Mouse (Mus musculus) adipocyte (in vitro differentiated cells): ENCODE measurements around the gene Gtpbp1.
"Not testable (repeated sequence)": the region's sequence is repeated elsewhere in the genome, so short reads cannot be mapped to it uniquely, and the experiment has no call there.

Source experiments
- DNase-seq: peaks from one replicate; pipeline ENCODE4 v3.0.0-alpha.2; 2016; ENCODE audit warnings: low spot score

Gtpbp1 gene

DNA sequence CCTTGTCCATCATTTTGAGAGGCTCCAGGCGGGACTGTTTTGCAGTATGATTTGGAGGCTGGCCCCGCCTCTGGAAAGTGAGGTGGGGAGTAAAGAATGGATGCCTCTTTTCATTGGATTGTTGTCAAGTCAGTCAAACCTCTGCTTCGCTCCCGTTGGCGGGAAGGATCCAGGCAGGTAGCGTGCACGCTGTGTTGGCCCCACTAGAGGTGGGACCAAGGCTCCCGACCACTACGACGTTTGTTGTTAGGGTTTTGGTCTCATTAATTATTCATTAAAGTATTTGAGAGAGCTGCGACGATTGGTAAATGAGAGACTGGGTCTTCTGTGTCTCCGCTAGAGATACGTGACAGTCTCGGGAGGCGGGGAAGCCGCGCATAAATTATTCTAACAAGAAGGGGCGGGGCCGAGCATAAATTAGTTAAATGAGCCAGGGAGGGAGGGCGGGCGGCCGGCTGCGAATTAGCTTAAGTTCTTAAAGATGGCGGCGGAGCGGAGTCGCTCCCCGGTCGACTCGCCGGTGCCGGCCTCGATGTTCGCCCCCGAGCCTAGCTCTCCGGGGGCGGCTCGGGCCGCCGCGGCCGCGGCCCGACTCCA, at the start of gene Gtpbp1:
TSS of gene Gtpbp1 (plus strand) at position 420 of the 597 bp plus-strand sequence.
- peak; percentile 100 for DNase-seq

DNA sequence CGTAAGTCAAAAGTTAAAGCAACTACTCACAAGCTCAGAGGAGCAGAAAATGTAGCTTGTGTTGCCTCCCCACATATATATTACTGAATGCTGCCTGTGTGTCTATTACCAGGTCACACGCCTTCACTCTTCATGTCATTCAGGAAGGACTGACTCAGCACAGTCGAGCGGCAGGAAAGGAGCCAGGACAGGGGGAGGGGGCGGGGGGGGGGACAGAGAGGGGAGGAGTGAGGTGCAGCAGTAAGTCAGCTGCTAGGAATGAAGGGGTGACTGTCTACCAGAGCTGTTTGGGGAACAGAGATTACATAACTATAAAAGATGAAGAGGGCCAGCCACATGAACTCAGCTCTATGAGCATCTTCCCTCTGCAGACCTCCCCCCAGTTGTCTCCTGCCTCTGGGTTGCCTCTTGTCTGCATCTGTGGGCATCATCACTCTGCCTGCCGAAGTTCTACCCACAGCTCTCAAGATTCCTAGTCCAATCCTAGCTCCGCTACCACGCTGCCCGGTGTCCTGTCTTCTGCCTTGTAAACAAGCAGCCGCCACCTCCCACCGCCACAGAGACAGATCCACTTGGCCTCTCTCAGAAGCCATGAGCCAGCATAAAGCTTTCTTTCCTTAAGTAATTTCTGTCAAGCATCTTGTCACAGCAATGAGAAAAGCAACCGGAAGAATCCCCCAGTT, 49.4 kb upstream of the Gtpbp1 start:
- DNase-seq, result no peak

GRCm38 (mm10) chr15:79645483-79645882, 45.2 kb upstream of the Gtpbp1 start:
- no peak for DNase-seq

GRCm38 (mm10) chr15:79648130-79648529, 42.5 kb upstream of the Gtpbp1 start:
- no peak for DNase-seq

DNA sequence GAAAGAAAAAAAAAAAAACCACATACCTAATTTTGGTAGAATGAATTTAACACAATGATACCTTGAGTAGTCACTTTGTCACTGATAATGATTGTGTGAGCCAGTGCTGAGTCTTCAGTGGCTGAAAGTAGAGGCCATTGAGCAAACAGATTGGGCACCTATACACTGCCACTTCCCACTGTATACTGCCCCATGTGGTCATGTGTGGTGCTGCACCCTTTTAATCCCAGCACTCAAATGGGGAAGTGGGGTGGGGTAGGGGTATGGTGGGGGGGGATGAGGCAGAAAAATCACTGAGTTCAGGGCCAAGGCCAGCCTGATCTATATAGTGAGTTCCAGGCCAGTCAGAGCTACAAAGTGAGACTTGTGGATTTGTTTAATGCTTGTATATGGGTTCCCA, 40.1 kb upstream of the Gtpbp1 start:
- DNase-seq, result no peak

- no peak for DNase-seq
Measured at GRCm38 (mm10) chr15:79651481-79651880, 39.2 kb upstream of the Gtpbp1 start.

DNA sequence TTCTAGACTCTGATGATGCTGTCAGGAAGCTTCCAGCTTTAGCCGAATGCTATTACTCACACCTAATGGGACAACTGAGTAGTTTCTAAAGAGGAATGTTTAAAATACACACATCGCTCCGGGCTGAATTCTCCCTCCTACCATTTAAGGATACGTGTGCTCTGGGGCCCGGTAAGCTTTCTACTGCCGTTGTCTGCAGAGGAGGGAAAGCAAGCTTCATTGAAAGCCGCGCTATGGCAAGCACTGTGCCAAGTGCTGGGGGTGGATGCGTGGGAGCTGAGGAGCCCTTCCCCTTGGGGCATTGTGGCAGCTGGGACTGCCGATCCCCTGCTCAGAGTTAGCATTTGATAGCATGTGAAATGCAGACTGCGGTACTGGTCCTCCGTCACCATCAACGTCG, 34.2 kb upstream of the Gtpbp1 start:
- DNase-seq, result no peak

DNA sequence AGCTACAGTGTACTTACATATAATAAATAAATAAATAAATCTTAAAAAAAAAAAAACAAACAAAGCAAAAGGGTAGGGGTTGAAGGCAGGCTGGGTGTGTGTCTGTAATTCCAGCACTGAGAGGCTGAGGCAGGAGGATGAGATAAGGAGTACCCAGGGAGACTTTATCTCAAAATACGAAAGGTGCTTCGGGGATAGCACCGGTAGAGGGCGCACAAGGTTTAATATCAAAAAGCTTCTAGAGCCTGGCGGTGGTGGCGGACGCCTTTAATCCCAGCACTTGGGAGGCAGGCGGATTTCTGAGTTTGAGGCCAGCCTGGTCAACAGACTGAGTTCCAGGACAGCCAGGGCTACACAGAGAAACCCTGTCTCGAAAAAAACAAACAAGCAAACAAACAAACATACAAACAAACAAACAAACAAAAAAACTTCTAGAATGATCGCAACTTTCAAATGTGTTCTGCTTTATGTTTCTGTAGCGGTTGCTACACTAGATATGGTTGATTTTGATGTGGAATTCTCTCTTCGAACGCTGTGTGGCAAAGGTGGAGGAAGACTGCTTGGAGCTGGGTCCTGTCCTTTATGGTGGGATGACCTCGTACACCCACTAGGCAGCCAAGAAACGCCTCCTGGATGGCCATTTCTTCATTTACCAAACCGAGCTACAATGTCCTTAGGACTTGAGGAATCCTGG, 32.7 kb upstream of the Gtpbp1 start:
- peak; percentile 87 for DNase-seq

DNA sequence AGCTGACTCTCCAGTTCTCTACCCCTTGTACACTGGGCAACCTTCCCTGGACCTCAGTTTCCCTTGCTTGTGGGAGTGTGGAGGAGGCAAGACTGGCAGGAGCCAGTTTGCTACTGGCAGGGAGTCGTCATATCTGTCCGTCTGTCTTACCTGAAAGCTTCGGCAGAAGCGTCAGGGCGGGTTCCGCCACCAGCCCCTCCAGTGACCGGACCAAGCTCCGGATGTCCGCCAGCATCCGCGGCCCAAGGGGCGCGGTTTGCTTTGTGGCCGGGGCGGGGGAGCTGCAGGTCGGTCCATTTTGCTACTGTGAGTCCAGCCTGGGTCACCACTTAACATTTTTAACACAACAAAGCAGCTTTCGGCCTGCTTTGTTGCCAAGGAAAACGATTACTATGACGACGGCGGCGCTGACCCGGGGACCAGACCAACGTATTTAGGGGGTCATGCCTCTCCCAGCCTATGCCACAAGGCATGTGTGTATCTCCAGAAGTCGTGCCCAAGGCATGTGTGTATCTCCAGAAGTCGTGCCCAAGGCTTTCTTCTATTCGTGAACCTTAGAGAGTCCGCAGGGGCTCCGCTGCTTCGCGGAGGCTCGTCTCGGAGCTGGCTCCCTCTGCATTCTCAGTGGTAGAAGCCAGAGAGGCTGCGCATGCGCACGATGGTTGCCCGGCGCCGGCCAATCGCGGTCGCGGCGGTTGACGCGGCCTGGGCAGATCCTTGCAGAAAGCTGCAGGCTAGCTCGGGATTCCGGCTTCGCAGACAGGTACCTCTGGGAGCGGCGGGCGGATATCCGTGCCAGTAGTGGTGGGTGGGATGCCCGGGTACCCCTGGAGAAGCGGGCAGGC, 31.9 kb upstream of the Gtpbp1 start, which contains the start of the genes Fam227a and Cby1:
TSS of gene Fam227a (minus strand) at position 426 of the 845 bp plus-strand sequence.
TSS of gene Cby1 (plus strand) at position 669 of the 845 bp plus-strand sequence.
- DNase-seq, result peak; percentile 92

GRCm38 (mm10) chr15:79661852-79662251, 28.8 kb upstream of the Gtpbp1 start:
- no peak for DNase-seq

GRCm38 (mm10) chr15:79664666-79665065, 26.0 kb upstream of the Gtpbp1 start:
- DNase-seq, result no peak

DNA sequence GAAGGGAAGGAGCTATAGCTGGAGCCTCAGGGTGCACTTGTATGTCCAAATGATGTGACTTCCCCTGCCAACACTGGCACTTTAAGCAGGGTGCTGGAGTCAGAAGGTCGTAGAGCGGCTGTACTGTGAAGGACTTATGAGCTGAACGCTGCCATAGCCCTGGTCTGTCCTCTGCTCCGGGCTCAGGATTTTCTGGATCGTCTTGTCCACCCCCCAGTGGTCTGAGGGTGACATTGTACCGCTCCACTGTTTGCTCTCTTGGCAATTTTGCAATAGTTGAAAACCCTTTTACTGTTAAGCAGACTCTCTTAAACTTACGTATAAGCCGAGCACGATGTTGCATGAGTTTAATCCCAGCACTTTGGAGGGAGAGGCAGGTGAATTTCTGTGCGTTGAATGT, 21.4 kb upstream of the Gtpbp1 start:
- no peak for DNase-seq

DNA sequence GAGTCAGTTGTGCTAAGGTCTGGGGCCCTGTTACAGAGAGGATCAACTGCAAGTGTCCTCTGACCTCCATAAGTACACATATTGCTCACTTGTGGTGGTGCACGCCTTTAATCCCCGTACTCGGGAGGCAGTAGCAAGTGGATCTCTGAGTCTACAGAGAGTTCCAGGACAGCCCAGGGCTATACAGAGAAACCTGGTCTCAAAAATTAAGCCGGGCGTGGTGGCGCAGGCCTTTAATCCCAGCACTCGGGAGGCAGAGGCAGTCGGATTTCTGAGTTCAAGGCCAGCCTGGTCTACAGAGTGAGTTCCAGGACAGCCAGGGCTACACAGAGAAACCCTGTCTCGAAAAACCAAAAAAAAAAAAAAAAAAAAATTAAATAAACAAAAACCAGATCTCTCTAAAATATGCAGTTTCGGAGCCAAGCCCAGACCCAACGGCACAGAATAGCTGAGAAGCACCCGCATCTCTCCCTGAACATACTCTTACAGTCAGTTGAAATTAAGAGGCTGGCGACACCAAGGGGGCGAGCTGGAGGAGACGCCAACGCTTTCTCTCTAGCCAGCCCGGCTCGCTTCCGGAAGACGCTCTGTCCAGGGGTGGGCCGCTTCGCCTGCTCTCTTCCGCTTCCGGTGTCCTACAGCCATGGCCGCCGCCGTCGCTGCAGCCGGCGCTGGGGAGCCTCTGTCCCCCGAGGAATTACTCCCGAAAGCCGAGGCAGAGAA, 20.2 kb upstream of the Gtpbp1 start, which contains the start of gene Tomm22:
TSS of gene Tomm22 (plus strand) at position 613 of the 723 bp plus-strand sequence.
- peak; percentile 93 for DNase-seq

GRCm38 (mm10) chr15:79670972-79671299, 19.7 kb upstream of the Gtpbp1 start:
- no peak for DNase-seq

DNA sequence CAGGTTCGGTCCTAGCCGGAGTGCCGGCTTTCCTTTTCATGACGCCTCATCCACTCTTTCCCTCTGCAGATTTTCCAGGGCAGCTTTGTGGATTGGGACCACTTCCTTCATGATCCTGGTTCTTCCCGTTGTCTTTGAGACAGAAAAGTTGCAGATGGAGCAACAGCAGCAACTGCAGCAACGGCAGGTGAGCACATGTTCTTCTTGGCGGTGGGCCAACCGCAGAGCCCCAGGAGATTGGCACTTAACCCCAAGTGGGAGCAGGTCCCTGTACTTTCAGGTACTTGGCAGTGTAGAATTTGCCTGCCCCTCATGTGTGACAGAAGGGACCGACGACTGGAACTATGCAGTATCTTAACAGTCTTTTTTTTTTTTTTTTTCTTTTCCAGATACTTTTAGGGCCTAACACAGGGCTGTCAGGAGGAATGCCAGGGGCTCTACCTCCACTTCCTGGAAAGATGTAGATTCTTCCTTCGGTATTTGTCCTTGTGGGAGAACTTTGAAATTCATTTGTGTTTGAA, 18.8 kb upstream of the Gtpbp1 start:
- DNase-seq, result not testable (repeated sequence)

DNA sequence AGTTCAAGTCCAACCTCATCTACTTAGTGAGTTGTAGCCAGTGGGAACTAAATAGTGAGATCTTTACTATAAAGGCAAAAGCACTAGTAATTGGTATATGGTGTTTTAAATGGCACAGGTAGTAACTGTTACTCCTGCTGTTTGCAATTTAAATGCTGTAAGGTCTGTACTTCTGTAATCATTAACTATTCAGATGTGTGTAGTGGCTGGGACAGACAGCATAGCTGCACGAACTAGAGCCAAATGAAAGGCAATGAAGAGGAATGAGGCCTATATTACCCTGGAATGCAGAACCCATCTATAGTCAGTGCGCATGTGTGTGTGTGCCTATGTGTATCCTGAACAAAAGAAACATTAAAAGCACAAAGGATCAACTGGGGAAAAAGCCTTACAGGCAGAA, 12.7 kb upstream of the Gtpbp1 start:
- no peak for DNase-seq

DNA sequence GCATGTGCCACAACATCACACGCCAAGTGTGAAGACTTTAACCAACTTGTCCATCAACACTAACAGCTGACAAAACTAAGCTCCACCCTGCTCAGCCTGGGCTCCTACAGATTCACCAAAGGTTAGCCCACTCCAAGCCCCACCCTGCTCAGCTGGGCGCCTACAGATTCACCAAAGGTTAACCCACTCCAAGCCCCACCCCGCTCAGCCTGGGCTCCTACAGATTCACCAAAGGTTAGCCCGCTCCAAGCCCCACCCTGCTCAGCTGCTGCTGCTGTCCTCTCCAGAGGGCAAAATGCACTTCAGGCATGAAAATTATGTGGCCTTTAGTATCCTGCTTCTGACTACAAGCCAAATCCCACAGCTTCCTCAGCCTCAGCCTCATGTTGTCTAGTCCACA, 8.7 kb upstream of the Gtpbp1 start:
- no peak for DNase-seq

GRCm38 (mm10) chr15:79683146-79683545, 7.5 kb upstream of the Gtpbp1 start:
- no peak for DNase-seq

DNA sequence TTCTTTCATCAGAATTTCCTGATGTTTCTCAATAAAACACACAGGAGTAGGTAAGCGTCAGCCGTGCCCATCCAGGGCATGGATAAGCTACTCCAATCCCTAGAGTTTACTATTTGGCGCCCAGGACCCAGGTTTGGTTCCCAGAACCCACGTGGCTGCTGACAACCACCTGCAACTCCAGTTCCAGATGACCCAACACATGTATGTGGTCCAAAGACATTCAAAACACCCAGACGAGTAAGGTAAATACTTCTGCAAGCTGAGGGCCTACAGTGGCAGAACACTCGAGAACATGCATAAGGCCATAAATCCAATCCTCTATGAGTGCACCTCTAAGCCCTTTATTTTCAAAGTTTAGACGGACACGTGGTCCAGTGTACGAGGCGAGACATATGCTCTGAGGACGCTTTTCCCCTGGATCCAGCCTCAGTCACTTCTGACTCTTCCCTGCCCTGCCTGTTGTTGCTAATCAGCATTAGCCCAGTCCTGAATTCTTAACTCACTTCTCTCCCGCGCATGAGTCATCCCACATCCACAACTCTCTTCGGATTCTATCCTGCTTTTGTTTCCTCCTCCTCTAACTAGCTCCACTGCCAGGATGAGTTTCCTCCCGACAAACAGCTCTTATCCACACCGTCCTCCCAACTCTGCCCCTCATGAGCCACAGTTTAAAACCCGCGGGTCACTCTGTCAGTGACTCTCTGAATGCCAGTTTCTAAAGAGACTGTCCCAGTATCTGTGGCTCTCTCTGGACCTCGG, 6.8 kb upstream of the Gtpbp1 start:
- DNase-seq, result peak; percentile 30

DNA sequence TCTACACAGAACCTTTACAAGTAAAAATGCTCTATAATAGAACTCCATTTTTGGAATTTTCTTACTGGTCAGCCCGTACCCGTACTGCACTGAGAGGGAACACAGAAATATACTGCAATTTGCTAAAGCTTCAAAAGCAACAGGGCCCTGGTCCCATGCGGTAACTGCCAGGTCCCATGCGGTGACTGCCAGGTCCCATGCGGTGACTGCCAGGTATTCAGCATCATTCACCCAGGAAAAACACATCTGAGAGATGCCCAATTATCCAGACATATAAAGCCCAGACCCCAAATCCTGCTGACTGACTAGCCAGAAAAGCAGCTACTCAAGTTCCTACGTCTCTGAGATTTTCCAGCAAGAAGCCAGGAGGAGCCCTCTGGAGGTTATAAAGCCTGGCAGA, 6.0 kb upstream of the Gtpbp1 start:
- no peak for DNase-seq
